Mouse (Mus musculus) frontal cortex, postnatal 36 days (tissue): Measurements from ENCODE around the gene Olfr153.
"Not testable (repeated sequence)": the region's sequence is repeated elsewhere in the genome, so short reads cannot be mapped to it uniquely, and the experiment has no call there.

Experiments
- DNase-seq, 2 experiments: peaks; one replicate each; pipeline ENCODE4 v3.0.0; 2022; ENCODE audit warnings: low spot score in 2 of 2

Gene Olfr153

DNA sequence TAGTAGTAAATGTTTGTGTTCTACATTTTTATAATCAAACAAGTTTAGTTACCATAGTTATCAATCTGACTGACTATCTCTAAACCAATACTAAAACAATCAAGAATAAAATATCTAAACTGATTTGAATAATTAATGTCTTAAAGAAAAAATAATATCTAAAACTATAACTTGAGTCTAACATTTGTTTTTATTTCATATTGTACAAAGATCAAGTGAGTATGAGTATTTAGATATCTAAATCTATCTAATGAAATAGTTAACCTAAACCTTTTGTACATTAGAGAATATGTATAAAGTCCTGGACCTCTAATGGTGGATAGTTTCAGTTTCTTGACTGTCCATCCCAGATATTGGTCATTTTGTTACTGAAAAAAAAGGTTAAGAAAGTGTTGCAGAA is at the start of gene Olfr153:
Olfr153 (plus strand) TSS at position 301 of the 400 bp plus-strand sequence.
- DNase-seq: no peak

DNA sequence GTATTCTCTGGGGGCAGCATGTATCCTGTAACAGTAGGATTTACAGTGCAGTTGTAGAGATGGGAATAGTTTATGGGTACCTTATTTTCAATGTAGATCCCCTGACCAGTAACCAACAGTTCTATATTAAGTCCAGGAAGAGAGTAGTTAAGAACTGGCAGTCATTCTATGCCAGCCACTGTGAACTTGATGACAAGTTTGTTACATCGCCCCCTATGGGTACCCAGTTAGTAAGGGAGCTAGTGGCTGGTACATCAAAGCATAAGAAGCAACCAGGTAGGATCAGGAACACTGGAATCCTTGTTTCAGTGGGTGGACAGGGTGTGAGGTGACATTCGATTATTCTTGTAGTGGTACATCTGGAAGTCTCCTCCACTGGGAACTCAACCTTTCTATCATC is 49.3 kb upstream of the Olfr153 start:
- no peak for DNase-seq

DNA sequence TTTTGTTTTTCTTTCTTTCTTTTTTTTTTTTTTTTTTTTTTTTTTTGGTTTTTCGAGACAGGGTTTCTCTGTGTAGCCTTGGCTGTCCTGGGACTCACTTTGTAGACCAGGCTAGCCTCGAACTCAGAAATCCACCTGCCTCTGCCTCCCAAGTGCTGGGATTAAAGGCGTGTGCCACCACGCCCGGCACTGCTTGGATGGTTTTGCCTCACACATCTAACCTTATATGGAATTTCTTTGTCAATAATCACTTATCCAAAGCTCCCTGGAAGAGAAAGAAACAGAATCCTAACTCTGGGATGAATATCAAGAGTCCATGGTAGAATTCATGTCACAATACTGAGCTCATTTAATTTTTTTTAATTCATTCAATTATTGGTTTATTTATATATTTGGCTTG is 34.6 kb upstream of the Olfr153 start, which contains the start of gene Pramel7:
Pramel7 (minus strand) TSS at position 101 of the 400 bp plus-strand sequence.
- not testable (repeated sequence) for DNase-seq

DNA sequence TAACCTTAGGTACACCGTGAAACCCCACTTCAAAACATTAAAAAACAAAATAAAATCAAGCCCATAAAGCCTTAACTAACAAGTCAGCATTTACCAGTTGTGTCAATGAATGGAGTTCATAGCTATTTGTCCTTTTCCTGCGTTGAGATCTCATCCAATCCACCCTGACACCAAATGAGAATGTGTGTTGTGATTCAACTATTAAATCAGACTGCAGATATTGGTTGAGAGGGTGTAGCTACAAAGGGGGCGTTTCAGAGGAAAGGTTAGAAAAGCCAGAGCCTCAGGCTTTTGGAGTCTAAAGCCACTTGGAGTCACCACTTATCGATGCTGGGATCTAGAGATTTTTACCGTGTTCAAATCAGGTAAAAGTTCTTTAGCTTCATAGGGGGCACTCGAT is 25.3 kb upstream of the Olfr153 start, which contains the start of gene Pramel6:
Pramel6 (plus strand) TSS at position 301 of the 400 bp plus-strand sequence.
- no peak for DNase-seq

DNA sequence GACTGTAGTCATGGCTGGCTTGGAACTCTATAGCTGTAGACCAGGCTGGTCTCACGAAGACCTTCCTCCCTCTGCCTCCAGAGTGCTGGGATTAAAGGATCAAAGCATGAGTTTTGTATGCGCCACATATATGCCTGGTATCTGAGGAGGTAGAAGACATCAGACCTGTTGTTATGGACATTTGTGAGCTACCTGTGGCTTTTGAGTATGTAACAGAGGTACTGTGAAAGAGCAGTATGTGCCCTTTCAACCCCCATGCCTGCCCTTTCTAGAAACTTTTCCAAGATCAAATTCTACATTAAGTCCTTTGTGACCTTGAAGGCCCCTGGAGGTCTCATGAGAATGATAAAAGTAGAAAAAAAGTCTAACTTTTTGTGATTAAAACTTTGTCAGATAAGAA is 16.6 kb upstream of the Olfr153 start:
- no peak for DNase-seq

DNA sequence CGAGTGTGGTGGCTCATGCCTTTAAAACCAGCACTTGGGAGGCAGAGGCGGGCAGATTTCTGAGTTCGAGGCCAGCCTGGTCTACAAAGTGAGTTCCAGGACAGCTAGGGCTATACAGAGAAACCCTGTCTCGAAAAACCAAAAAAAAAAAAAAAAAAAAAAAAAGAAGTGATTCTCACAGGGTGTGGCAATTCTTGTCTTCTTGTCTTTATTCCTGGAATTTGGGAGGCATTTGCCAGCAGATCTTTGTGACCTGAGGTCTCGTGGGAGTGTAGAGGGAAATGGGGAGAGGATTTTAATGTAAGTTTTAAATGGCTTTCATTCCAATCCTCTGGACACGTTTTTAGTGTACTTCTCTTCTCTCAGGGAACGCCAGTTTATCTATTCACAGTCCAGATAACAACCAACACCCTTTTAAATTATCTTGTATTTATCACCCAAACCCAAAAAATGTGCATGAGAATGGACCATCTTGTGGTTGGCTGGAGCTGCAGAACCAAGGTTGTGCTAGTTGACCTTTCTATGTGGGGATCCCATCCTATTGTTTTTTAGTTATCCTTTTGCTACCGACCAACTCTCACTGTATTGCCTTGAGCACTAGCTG is 16.0 kb upstream of the Olfr153 start:
- DNase-seq: no peak

DNA sequence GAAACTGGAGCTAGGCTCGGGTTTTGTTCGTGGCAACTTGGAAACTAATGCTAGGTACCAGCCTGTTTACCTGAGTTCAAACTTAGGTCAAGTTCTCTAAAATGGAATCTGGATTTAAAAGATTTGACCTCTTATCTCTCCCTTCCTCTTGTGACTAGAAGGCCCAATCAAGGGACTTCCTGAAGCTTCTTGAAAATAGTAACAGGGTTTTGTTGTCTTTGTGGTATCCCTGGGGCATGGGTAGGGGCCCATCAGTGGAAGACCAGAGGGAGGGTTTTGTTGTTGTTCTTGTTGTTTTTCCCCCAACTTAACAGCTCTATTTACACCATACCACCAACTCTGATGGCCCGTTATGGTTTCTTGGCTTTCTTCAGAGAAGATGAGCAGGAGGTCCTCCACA is 15.0 kb upstream of the Olfr153 start:
- no peak for DNase-seq

DNA sequence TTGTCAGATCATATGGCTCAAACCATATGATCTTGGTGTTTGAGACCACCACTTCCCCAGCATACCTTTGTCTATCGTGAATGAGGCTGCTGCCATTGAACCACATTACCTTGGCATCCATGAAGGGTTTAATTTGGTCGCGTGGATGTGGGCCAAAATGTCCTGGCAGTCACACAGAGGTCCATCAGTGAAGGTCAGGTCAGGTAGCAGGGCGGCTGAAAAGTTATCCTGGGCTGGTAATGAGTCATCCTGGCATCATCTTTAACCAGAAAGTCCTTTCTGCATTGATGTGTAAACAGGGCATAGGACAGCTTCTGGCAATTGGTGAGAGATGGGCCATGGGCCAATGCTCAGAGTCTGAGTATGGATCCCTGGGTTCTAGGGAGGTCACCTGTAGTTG is 10.9 kb upstream of the Olfr153 start:
- no peak for DNase-seq

DNA sequence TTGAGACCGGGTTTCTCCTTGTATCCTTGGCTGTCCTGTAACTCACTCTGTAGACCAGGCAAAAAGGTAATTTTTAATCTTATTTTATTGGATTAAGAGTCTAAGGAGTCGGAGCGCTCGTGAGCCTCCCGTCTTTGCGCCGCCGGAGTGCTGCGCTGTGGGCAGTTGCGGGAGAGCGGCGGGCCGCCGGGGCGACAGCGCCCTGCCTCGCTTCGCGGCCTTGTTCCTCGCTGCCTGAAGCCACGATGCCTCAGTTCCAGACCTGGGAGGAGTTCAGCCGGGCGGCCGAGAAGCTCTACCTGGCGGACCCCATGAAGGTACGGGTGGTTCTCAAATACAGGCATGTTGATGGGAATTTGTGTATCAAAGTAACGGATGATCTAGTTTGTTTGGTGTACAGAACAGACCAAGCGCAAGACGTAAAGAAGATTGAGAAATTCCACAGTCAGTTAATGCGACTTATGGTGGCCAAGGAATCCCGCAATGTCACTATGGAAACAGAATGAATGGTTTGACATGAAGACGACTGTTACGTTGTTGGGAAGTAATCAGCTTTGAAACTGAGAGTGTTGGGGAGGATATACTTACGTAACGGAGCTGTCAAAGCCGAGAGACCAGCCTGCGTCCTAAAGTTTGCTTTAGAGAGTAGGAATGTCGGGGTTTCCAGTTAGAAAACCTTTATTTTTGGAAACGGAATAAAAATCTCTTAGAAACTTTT is 5.5 kb upstream of the Olfr153 start:
- peak; percentile 19 to 31 for DNase-seq

DNA sequence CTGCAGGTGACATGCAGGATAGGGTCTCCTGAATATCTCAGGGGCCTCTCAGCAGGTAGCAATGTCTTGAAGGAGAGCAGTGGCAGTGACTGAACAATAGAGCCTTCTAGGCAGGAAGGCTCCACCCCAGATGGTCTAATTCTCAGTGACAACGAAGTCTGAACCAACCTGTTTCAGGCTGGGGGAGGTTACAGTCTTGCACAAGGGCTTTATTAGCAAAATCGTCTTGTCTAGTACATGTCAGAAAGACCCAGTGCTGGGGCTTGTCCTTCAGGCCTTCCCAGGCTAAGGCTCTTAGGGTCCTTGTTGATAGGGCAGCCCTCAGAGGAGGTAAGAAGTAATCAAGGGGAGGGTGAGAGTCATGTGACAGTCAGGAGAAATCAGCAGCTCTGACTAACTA is 3.2 kb downstream of the Olfr153 start:
- no peak for DNase-seq

DNA sequence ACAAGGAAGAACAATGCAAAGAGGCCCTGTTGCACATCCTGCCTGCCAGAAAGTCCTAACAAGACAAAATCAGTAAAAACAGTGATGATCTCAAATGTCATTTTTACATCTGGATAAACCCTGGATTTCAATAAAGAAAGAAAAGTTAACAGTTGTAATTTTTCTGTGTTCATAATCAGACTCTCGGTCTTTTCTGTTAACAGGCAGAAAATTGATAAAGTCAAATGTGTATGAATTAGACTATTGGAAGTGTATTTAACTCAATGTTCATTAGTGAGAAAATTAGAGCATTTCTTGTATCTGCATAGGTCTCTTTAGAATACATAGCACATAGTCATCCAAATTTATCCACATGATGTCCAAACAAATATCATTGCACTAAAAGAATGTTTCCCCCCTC is 13.8 kb downstream of the Olfr153 start, which contains the start of gene Olfr1128:
Olfr1128 (minus strand) TSS at position 101 of the 400 bp plus-strand sequence.
- no peak for DNase-seq

DNA sequence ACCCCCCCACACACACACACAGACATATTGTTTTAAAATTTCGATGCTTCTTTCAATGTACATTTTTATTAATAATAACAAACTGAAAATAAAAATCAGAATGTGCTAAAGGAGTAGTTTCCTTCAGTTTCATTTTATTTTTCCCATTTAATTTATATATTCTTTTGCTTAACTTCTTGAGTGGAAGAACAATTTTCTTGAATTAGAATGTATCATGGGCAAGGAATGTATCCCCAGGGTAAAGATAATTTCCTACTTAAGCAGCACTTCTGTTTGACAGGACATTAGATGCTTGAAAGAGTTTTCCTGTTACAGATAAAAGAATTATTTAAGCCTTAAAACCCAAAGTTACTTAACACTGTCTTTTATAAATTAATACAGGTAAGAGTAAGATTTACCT is 42.0 kb downstream of the Olfr153 start, which contains the start of gene Olfr1129:
Olfr1129 (plus strand) TSS at position 301 of the 400 bp plus-strand sequence.
- not testable (repeated sequence) for DNase-seq
